Mouse (Mus musculus): Measurements from ENCODE around the gene Zbtb7b.

DNA sequence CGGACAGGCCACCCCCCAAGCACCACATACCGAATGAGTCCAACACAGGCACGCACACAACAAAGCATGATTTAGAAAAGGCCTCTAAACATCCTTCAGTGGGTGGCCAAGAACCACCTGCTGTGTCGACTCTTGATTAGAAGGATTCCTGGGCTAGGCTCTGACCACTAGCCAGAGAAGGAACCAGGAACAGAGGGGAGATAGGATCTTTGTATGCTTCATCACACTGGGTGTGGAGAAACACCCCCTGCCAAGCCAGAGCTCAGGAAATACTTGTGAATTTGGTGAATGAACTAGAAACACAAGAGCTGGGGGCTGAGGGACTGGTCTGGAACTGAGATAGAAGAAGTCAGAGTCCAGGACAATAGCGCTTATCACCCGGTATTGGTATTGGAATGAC is 58.0 kb downstream of the Zbtb7b start:
- TF ChIP-seq CTCF (IDR thresholded peaks at IDR 0.05; ENCODE audit: low read depth, low read length) (no peak), POLR2A (IDR thresholded peaks at IDR 0.05; ENCODE audit: insufficient read depth, low read length) (no peak), EP300 (IDR thresholded peaks at IDR 0.05; ENCODE audit: insufficient read depth, low read depth, low read length) (no peak)
